Mouse (Mus musculus) testis, postnatal 10 days (tissue): ENCODE measurements around the gene Card14.

Experiments used
- DNase-seq: peaks from one replicate; pipeline ENCODE4 v3.0.0; 2021; ENCODE audit warnings: low spot score

Card14 gene

GRCm38 (mm10) chr11:119300986-119301385 lies 6.6 kb upstream of the Card14 start:
- no peak for DNase-seq

DNA sequence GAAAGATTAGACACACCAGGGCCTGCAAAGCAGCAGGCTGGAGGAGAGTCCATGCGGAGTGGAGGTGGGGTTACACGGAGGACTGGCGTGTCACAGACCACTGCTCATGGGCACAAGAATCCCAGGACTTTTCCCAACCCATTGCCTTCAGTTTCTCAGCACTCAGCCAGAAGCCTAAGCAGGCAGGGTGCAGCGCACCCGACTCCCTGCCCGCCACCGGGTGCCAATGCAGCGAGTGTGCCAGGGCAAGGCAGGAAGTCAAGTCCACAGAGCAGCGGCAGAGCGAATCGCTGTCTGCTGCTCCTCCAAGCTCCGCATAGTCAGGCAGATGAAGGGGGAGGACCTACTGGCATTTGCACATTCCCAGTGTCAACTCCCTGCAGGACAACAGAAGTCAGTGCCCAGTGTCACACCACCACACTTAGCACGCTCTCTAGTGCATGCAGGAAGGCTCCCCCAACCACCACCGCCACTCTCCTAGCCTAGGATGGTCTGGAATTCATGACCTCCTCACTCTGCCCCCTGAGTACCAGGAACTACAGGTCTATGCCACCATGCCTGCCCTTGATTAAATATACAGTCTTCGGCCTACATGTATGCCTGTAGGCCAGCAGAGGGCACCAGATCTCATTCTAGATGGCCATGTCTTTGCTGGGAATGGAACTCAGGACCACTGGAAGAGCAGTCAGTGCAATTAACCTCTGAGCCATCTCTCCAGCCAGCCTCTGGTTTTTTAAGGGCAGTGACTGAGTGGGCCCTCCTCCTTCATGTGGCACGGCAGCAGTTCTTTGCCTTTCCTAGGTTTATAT lies 2.5 kb upstream of the Card14 start:
- DNase-seq, result peak; percentile 70

DNA sequence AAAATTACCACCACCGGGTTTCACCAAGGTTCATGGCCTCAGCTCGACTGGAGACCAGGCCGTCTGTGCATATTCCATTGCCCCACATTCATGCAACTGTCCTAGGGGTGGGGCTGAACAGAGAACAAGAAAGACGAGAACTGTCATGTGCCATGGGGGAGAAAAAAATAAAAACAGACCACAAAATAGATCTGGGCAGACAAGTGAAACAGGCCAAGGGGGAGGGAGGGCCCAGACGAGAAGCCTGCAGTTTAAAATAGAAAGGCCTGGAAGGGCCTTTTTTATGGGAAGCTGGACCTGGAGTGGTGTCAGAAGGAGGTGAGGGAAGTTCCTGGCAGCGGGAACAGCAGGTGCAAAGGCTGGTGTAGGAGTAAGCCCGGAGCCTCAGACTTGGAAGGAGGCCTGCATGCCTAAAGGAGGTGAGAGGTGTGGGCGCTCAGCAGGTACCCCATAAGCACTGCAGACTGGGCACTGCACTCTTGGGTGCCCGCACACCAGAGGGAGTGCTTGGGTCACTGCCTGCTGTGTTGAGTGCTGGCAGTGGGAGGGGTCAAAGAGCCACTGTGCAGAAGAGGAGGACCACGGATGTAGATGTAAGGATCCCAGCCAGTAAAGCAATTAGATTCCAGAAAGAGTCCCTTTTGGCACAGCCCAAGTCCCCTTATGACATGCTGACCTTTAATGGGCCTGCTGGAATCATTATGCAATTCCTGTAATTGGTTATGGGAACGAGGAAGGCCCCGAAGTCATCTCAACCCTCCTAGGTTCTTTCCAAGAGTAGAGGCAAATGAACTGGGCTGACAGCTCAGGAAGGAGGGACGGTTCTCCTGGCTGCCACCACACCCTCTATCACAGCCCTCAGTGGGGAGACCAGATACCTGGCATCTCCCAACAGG lies 558 bp upstream of the Card14 start:
- no peak for DNase-seq

- no peak for DNase-seq
Measured at GRCm38 (mm10) chr11:119307916-119308315, 348 bp downstream of the Card14 start.

- no peak for DNase-seq
Measured at GRCm38 (mm10) chr11:119310621-119311020, 3.1 kb downstream of the Card14 start.

GRCm38 (mm10) chr11:119314252-119314936 lies 6.8 kb downstream of the Card14 start:
- no peak for DNase-seq

- peak; percentile 47 for DNase-seq
Measured at GRCm38 (mm10) chr11:119316720-119317119, 9.2 kb downstream of the Card14 start.

DNA sequence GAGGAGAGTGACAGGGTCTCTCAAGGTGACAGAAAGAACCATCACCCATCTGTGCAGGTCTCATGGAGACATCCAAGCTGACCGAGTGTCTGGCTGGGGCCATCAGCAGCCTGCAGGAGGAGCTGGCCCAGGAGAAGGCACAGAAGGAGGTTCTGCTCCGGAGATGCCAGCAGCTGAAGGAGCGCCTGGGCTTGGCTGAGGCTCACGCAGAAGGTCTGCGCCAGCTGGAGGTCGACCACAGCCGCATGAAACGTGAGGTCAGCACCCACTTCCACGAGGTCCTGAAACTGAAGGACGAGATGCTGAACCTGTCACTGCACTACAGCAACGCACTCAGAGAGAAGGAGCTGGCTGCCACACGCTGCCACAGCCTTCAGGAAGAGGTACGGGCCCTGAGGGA lies 15.0 kb downstream of the Card14 start:
- no peak for DNase-seq

DNA sequence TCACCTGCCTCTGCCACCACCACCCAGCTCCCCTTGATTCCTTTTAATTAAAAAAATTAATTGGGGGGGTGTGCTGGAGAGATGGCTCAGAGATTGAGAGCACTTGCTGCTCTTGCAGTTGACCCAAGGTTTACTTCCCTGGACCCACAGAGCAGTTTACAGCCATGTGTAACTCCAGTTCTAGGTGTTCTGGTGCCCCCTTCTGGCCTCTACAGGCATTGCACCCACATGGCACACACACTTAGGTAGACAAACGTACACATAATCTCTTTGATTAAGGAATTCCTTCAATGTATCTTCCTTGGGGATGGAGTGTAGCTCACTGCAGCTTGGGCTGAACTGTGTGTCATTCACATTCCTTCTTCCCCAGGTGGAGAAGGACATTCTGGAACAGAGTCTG lies 17.5 kb downstream of the Card14 start:
- no peak for DNase-seq

DNA sequence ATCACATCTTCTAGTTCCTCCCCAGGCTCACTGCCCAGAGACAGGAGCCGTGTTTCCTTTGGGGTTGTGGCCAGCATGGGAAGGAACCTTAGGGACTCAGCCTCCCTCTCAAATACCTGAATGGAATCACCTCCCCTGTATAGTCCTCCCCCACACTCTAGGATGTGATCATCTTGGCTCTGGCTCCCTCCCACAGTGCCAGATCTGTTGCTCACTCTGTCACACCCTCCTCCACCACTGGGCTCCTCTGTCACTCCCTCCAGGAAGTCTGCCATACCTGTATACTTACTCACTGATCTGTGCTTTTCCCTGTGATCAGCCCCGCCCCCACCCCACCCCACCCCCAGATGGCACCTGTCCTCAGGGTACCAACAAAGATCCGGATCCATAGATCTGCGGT lies 23.0 kb downstream of the Card14 start:
- DNase-seq, result no peak

DNA sequence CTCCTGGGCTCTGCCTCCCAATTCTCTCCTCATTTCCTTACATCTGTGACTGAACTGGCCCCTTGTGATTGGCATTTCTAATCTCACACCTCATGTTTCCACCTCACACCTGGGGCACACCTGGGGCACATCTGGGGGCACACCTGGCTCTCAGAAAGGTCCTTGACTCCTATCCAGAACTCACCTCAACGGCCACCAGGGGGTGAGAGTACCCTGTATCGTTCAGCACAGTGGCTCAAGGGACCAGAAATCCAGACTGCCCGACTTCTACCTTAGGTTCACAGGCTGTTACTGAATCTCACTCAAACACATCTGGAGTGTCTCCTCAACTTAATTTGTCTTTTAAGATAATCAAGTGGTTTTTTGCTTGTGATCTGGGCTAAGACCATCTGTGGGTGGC lies 24.4 kb downstream of the Card14 start:
- DNase-seq, result no peak

GRCm38 (mm10) chr11:119338271-119339059 lies 30.9 kb downstream of the Card14 start:
- peak; percentile 66 for DNase-seq

DNA sequence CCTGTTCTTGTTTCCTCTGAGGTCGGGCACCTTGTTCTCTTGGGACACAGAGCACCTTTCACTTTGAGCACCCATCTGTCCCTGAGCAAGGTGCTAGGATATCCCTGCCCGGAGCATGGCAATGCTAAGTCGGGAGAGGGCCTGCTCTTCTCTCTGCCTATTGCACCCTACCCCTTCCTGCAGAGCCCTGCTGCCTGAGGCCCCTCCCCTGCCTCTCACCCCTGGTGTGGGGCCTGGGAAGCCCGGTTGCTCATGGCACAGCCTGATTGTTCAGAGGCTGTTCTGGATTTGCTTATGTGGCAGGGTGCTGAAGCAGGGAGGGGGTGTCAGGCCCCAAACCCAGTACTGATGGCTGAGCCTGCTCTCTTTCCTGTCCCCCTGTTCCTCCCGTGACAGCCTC lies 31.6 kb downstream of the Card14 start:
- DNase-seq, result no peak

GRCm38 (mm10) chr11:119339637-119340036 lies 32.1 kb downstream of the Card14 start:
- peak; percentile 80 for DNase-seq

- no peak for DNase-seq
Measured at GRCm38 (mm10) chr11:119344178-119344577, 36.6 kb downstream of the Card14 start.

DNA sequence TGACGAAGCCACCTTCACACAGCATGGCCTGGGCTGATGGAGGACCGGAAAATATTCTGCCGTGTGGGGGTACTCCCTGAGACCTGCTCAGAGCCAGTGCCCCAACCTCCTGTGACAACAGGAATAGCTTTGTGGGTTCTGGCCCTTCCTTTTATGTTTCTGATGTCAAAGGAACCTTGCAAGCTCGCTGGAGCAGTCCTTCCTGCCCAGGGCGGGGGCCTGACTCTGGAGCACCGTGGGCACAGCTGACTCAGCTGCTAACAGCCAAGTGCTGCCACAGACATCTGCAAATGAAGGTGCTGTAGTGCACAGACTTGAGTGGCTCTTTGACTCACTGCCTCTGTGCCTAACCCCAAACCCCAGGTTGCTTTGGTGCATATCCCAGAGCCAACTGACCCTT lies 37.3 kb downstream of the Card14 start:
- DNase-seq, result no peak

DNA sequence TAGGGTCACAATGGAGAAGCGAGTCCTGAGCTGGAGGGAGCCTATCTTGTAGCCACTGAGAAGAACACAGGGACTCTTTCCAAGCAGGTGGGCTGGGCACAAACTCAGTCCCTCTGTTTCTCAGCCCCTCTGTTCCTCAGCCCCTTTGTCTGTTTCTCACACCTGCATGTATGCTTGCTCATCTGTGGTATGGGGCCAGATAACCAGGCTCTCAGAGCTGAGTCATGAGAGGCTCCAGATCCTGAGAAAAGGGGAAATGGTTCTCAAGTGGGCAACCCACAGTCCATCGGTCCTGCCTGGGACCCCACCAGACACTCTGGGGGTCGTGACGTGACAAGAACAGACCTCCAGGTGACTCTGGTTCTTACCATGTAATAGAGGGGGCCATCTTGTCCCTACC lies 39.6 kb downstream of the Card14 start:
- no peak for DNase-seq

GRCm38 (mm10) chr11:119352113-119352512 lies 44.5 kb downstream of the Card14 start:
- DNase-seq, result no peak

DNA sequence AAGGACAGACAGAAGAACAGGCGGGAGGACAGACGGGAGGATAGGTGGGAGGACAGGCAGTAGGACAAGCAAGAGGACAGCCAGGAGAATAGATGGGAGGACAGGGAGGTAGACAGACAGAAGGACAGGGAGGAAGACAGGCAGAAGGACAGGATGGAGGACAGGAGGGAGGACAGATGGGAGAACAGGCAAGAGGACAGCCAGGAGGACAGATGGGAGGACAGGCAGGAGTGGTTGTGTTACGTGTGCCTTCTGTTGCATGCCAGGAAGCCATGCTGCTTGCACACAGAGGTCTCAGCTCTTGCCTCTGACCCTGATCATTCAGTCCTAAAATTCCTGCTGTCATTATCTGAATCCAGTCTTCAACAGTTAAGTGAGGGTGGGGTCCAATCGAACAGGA lies 46.4 kb downstream of the Card14 start:
- no peak for DNase-seq

DNA sequence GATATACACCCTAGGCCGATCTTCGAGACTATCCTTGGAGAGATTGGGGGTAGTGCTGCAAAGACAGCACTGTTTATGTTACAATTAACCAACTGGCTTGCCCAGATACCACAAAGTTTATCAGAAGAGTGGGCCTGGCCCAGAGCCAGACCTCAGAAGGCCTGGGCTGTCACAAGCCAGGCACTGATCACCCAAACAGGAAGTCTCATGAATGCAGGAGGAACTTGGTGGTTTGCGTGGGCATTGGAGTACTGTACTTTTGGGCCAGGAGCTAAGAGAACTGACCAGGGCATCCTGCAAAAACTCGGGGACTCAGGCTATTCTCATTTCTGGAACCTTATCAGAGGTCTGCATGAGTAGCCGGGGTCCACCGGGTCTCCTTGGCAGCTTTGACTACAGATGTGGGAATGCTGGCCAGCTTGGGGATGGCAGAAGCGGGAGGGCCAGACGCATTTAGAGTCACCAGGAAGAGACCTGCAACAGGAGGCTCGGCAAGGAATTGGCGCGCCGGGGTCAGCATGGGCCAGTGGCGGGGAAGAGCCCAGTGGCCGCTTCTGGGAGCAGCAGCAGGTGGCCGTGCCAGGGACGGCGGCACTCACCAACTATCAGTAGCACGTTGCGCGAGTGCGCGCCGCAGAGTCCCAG lies 47.4 kb downstream of the Card14 start:
- DNase-seq, result peak; percentile 77
